Mouse (Mus musculus) megakaryocyte progenitor cell, adult 5-6 weeks (primary cell): ENCODE measurements around the gene Gm45140. TPM values are rescaled to one million over a fixed set of nuclear protein-coding genes. Genes with fewer than 3 reads are reported as not detected.
"Not testable (repeated sequence)": the region's sequence is repeated elsewhere in the genome, so short reads cannot be mapped to it uniquely, and the experiment has no call there.

Source experiments
- ATAC-seq: replicated peaks from 2 replicates; pipeline ENCODE4 v1.8.0; 2016; ENCODE audit warnings: mild to moderate bottlenecking, moderate TSS enrichment, inconsistent platforms; ENCODE audit not compliant: poor library complexity
- total RNA-seq, 2 experiments: library from RNA; stranded (forward) in 1 of 2; stranded (reverse) in 1 of 2; fragments of 157-497, 149-512 nt in 1 of 2; fragments of 200-1000 nt in 1 of 2; gene quantifications; 2 replicates each; pipeline versions ENCODE4 v1.2.3 to v1.2.4; 2015 to 2017

Gm45140 gene
- total RNA-seq, 2 experiments from 2014 or later, result 3.7 to 19.9 TPM

GRCm38 (mm10) chr6:87778294-87779173, 57.1 kb downstream of the Gm45140 start:
- peak; percentile 50 for ATAC-seq

DNA sequence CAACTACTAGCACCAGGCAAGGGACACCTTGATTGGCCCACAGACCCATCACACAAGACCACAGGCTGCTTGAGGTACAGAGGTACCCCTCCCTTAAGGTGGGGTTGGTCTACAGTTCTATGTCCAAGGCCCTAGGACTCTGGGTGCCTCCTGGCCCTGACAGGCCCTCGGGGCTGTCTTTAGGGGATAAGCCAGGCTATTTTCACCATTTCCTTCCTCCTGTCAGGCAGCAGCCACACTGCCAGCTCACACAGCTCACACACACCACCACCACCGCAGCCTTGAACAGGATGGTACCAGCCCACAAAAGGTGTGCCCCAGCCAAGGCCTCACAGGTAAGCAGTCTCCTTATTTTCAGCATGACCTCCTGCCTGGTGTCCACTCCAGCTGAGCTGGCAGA, 57.8 kb downstream of the Gm45140 start, which contains the start of gene Gp9:
Gene Gp9, plus strand, starts transcription at position 231 of the 400 bp plus-strand sequence.
- peak; percentile 30 for ATAC-seq

DNA sequence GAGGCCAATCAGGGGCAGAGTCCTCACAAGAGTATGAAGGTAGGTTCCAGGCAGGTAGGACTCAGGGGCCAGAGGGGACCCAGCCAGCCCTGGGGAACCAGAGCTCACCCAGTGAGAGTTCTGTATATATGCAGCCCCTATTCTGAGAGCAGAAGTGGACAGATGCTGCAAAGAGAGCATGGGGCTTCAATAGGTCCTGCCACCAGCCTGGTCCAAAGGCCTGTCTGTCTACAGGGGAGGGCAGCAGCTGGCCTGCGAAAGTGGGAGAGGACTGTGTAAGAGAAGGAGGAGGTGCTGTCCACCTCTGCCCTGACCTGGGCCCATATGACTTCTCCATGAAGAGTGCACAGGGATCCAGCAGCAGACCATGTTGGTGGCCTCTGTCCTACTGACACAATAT, 58.9 kb downstream of the Gm45140 start:
- ATAC-seq, result no peak

DNA sequence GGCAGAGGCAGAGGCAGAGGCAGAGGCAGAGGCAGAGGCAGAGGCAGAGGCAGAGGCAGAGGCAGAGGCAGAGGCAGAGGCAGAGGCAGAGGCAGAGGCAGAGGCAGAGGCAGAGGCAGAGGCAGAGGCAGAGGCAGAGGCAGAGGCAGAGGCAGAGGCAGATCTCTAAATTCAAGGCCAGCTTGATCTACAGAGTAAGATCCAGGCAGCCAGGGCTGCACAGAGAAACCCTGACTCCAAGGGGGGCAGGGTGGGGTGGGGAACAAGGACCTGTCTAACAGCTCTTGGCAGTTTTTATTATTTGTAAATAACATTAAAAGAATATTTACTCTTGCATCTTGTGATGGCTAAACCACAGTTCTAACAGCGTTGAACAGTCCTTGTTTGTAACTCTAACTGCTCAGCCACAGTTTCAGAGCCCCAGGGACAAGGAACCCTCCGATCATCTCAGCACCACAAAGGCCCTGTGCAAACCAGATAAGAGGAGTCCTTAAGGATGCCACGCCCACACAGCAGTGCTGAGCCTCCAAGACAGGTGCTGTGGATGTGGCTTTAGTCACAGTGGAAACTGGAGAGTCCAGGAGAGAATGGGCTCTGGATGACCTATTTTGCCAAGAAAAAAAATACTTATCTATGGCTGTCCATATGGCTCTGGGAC, 59.9 kb downstream of the Gm45140 start:
- ATAC-seq, result peak; percentile 91

DNA sequence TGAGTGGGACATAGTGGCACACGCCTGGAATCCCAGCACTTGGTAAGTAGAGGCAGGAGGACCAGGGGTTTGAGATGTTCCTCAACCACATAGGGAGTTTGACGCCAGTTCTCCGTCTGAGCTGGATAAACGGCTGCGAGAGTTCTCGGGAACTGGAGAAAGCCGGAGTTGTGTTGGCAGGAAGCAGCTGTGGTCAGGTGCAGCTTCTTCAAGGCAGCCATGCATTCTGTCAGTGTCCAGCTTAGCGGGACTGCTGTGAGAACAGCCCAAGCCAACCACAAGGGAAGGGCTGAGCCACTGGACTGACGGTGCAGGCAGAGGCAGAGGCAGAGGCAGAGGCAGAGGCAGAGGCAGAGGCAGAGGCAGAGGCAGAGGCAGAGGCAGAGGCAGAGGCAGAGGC, 60.7 kb downstream of the Gm45140 start:
- ATAC-seq, result no peak

- no peak for ATAC-seq
Observed at GRCm38 (mm10) chr6:87774466-87774865, 61.1 kb downstream of the Gm45140 start.

DNA sequence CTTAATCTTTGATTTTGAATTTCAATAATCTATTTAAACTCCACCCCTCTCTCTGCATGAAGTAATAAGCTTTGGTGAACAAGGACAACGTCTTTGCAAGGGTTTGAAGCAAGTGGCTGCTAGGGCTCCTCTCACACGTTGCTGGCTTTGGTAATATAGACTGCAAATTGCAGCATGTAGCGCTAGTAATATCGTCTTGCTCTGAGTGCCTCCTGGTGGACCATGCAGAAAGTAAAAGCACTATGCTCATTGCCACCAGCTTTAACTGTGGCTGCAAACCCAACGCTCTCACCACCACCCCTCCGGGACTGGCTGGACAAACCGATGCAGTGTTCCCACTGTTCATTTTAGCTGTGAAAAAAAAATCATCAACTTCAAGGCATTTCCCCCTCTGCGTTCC, 65.0 kb downstream of the Gm45140 start:
- peak; percentile 96 for ATAC-seq

- not testable (repeated sequence) for ATAC-seq
Observed at GRCm38 (mm10) chr6:87764296-87764695, 71.3 kb downstream of the Gm45140 start.

- ATAC-seq, result peak; percentile 97
Observed at GRCm38 (mm10) chr6:87763376-87764280, 72.0 kb downstream of the Gm45140 start.

DNA sequence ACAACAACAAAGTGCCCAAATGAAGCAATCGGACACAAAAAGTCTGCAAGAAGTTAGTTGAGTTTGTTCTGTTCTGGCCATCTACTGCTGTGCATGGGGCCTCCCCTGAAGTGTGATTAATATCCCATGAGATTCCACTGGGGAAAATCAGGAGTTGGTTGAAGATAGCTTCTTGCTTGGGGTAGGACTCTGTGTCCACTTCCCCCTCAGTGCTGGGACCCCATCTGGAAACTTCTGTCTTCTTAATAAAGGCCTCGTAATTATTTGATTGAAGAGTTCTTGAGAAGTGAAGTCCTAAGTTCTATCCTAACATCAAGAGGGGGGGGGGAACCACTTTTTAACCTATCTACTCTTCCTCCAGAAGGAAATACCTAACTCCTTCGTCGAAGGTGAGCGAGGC, 73.4 kb downstream of the Gm45140 start:
- ATAC-seq, result no peak

- no peak for ATAC-seq
Observed at GRCm38 (mm10) chr6:87759850-87760249, 75.7 kb downstream of the Gm45140 start.

- ATAC-seq, result no peak
Observed at GRCm38 (mm10) chr6:87759404-87759803, 76.2 kb downstream of the Gm45140 start.

- no peak for ATAC-seq
Observed at GRCm38 (mm10) chr6:87756896-87757295, 78.7 kb downstream of the Gm45140 start.

GRCm38 (mm10) chr6:87755196-87755595, 80.4 kb downstream of the Gm45140 start:
- ATAC-seq, result no peak

GRCm38 (mm10) chr6:87751574-87751973, 84.0 kb downstream of the Gm45140 start:
- no peak for ATAC-seq

DNA sequence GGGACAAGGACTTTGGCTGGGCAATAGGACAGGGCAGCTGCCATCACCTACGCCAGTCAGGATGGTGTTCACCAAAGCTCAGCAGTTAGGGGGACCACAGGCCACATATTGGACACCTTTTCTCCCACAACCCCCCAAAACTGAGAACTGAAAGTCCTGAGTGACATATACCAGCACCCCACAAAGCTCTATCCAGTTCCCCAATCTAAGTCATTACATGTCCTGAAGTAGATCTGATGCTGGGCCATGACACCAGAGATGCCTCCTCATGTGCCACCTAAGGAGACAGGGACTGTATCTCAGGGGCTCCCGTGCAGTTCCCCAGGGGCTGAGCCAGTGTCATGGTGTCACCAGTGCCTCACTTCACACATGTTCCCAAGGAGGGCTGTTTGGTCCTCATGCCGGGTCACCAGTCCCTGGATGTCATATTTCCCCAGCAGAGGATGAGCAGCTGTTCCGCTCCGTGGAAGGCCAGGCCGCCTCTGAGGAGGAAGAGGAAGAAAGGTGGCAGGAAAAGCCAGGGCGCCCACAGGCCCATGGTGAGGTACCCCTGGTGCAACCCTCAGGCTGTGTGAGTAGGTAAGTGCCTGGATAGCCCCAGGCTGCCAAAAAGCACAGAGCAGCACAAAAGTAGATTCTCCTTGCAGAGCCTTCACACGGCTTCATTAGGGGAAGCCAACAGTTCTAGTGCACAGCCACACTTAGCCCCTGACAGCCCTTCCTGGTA, 85.2 kb downstream of the Gm45140 start:
- ATAC-seq, result peak; percentile 47

GRCm38 (mm10) chr6:87748531-87748930, 87.1 kb downstream of the Gm45140 start:
- no peak for ATAC-seq

DNA sequence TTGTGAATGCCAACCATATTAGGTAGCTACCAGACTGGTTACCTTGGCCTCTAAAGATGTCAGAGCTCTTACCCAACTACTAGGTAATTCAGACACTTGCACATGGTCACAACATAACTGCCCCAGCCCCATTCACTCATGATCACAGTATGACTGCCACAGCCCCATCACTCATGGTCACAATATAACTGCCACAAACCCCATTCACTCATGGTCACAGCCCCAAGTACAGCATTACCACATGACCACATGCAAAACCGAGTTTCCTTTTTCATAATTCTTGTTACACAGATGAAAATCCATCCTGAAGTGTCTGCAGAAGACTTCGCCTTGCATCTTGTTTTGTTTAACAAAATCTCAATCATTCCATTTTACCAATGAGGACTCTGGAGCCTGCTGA, 87.5 kb downstream of the Gm45140 start:
- ATAC-seq, result no peak; the same call in 1 of the 2 replicates

DNA sequence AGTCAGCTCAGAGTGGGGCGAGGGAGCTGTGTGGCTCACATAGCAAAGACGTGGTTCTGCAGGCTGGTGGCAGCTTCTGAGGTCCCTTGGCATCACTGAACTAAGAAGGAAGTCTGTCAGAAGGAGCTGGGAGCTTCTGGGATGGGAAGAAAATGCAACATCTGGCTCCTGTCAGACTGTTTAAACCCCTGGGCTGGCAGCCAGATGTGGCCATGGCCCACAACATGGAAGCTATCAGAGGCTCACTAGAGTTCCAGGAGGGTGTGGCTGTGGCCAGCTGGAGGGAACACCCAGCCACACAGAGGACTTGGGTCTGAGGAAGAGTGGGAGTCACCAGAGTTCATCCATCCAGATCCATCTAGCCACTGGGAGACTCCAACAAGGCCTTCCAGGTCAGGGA, 88.7 kb downstream of the Gm45140 start:
- 0 out of 2 replicates have a peak, but pooled peaks have one; percentile 15 for ATAC-seq

DNA sequence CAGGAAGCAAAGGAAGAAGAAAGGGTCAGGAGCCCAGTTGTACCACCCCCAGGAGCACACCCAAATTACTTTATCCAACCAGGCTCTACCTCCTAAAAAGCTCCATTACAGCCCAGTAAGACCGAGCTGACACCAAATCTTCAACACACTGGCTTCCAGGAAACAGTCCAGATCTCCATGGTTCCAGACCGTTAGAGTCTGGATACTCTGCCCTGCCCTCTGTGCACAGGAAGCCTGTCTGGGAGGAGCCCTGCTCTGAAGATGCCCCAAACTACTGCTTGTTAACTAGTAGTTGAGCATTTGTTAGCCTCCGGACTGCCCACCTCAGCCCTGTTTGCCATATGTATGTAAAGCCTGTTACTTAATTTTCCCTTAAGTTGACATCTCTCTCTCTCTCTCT, 89.5 kb downstream of the Gm45140 start:
- no peak for ATAC-seq
